Mouse (Mus musculus): ENCODE measurements around the gene Gal3st3. TPM values are rescaled to one million over a fixed set of nuclear protein-coding genes. Genes with fewer than 3 reads are reported as not detected.

Gene Gal3st3
- polyA plus RNA-seq, 1 experiment from 2014 or later: 22.6 TPM

Other genes with a start within 250 kb of the Gal3st3 start
- gene Rin1, start 247.8 kb upstream of the Gal3st3 start, polyA plus RNA-seq (2016; fragmentation: Nextera tagmentation; extraction: Ambion mirVana): 1.4 and 1.6 TPM in 2 replicates
- gene Cd248, start 230.3 kb upstream of the Gal3st3 start, polyA plus RNA-seq (2016; fragmentation: Nextera tagmentation; extraction: Ambion mirVana): 32.0 and 41.9 TPM in 2 replicates
- gene Tmem151a, start 212.8 kb upstream of the Gal3st3 start, polyA plus RNA-seq (2016; fragmentation: Nextera tagmentation; extraction: Ambion mirVana): 1.5 and 2.4 TPM in 2 replicates
- 60.3 and 61.6 TPM in 2 replicates for gene Yif1a, start 209.8 kb upstream of the Gal3st3 start, polyA plus RNA-seq (2016; fragmentation: Nextera tagmentation; extraction: Ambion mirVana)
- gene Cnih2, start 199.8 kb upstream of the Gal3st3 start, polyA plus RNA-seq (2016; fragmentation: Nextera tagmentation; extraction: Ambion mirVana): 213 and 216 TPM in 2 replicates
- gene Rab1b, start 191.3 kb upstream of the Gal3st3 start, polyA plus RNA-seq (2016; fragmentation: Nextera tagmentation; extraction: Ambion mirVana): 239 and 242 TPM in 2 replicates
- gene Klc2, start 179.8 kb upstream of the Gal3st3 start, polyA plus RNA-seq (2016; fragmentation: Nextera tagmentation; extraction: Ambion mirVana): 56.1 and 67.3 TPM in 2 replicates
- 36.6 and 38.8 TPM in 2 replicates for gene Pacs1, start 25.2 kb upstream of the Gal3st3 start, polyA plus RNA-seq (2016; fragmentation: Nextera tagmentation; extraction: Ambion mirVana)
- 363 and 385 TPM in 2 replicates for gene Sf3b2, start 2.9 kb upstream of the Gal3st3 start, polyA plus RNA-seq (2016; fragmentation: Nextera tagmentation; extraction: Ambion mirVana)
- gene Catsper1, start 37.4 kb downstream of the Gal3st3 start, polyA plus RNA-seq (2016; fragmentation: Nextera tagmentation; extraction: Ambion mirVana): not detected in 2 replicates
- gene Cst6, start 51.2 kb downstream of the Gal3st3 start, polyA plus RNA-seq (2016; fragmentation: Nextera tagmentation; extraction: Ambion mirVana): 3.0 and 3.6 TPM in 2 replicates
- gene Eif1ad, start 68.4 kb downstream of the Gal3st3 start, polyA plus RNA-seq (2016; fragmentation: Nextera tagmentation; extraction: Ambion mirVana): 61.2 and 67.0 TPM in 2 replicates
- gene Banf1, start 68.8 kb downstream of the Gal3st3 start, polyA plus RNA-seq (2016; fragmentation: Nextera tagmentation; extraction: Ambion mirVana): 309 and 324 TPM in 2 replicates
- 106 and 111 TPM in 2 replicates for gene Sart1, start 90.4 kb downstream of the Gal3st3 start, polyA plus RNA-seq (2016; fragmentation: Nextera tagmentation; extraction: Ambion mirVana)
- gene Tsga10ip, start 104.2 kb downstream of the Gal3st3 start, polyA plus RNA-seq (2016; fragmentation: Nextera tagmentation; extraction: Ambion mirVana): 0.86 and 0.98 TPM in 2 replicates
- gene Drap1, start 126.6 kb downstream of the Gal3st3 start, polyA plus RNA-seq (2016; fragmentation: Nextera tagmentation; extraction: Ambion mirVana): 276 and 280 TPM in 2 replicates
- 59.0 and 59.6 TPM in 2 replicates for gene AI837181, start 126.8 kb downstream of the Gal3st3 start, polyA plus RNA-seq (2016; fragmentation: Nextera tagmentation; extraction: Ambion mirVana)
- not detected in 2 replicates for gene Fosl1, start 149.2 kb downstream of the Gal3st3 start, polyA plus RNA-seq (2016; fragmentation: Nextera tagmentation; extraction: Ambion mirVana)
- 10.7 and 11.0 TPM in 2 replicates for gene Ccdc85b, start 159.6 kb downstream of the Gal3st3 start, polyA plus RNA-seq (2016; fragmentation: Nextera tagmentation; extraction: Ambion mirVana)
- gene Fibp, start 162.3 kb downstream of the Gal3st3 start, polyA plus RNA-seq (2016; fragmentation: Nextera tagmentation; extraction: Ambion mirVana): 133 and 144 TPM in 2 replicates
- gene Ctsw, start 170.2 kb downstream of the Gal3st3 start, polyA plus RNA-seq (2016; fragmentation: Nextera tagmentation; extraction: Ambion mirVana): 3.7 and 4.3 TPM in 2 replicates
- 75.3 and 81.0 TPM in 2 replicates for gene Efemp2, start 175.6 kb downstream of the Gal3st3 start, polyA plus RNA-seq (2016; fragmentation: Nextera tagmentation; extraction: Ambion mirVana)
- 43.3 and 45.4 TPM in 2 replicates for gene Mus81, start 190.1 kb downstream of the Gal3st3 start, polyA plus RNA-seq (2016; fragmentation: Nextera tagmentation; extraction: Ambion mirVana)
- gene Cfl1, start 192.1 kb downstream of the Gal3st3 start, polyA plus RNA-seq (2016; fragmentation: Nextera tagmentation; extraction: Ambion mirVana): 3,169 and 3,299 TPM in 2 replicates
- gene 1700020D05Rik, start 205.5 kb downstream of the Gal3st3 start, polyA plus RNA-seq (2016; fragmentation: Nextera tagmentation; extraction: Ambion mirVana): 0.23 and 0.56 TPM in 2 replicates
- 38.3 and 42.2 TPM in 2 replicates for gene Snx32, start 212.2 kb downstream of the Gal3st3 start, polyA plus RNA-seq (2016; fragmentation: Nextera tagmentation; extraction: Ambion mirVana)

Measured in hindbrain, embryonic 12.5 days (tissue).